Mouse (Mus musculus) small intestine, adult 2 months (tissue): ENCODE results near the gene Sbf2.

ENCODE experiments used
- CTCF ChIP-seq: fragments of 200-500 bp; IDR thresholded peaks from 2 replicates; pipeline ENCODE4 v1.5.1; 2012; ENCODE audit warnings: low read depth, mild to moderate bottlenecking, control low read depth, inconsistent platforms, low read length, moderate library complexity, mixed read lengths; ENCODE audit not compliant: insufficient replicate concordance, insufficient read length; ENCODE audit errors: extremely low read depth
- POLR2A ChIP-seq: fragments of 200-500 bp; IDR thresholded peaks from 2 replicates; pipeline ENCODE4 v1.6.1; 2012; ENCODE audit warnings: low read depth, mild to moderate bottlenecking, control low read depth, inconsistent platforms, low read length, moderate library complexity

DNA sequence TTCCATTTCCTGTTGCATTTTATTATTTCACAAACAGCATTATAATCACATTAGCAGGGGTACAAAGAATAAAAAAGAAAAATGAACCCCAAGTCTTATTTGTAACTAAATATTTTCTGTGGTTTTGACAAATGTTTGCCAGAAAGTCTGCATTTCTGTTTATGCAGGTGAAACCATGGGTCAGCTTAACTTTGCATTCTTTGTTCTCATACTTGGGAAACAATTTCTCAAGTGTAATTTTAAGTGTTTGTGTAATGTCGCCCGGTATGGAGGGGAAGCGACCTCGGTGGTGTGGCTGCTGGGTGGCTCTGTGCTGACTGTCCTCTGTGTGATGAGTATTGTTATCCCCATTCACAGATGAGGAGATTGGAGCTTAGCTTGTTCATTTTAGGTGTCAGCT is 352.9 kb downstream of the Sbf2 start:
- no peak for TF ChIP-seq POLR2A
- TF ChIP-seq CTCF = no peak
